Mouse (Mus musculus): ENCODE measurements around the gene Slc22a8. TPM values are rescaled to one million over a fixed set of nuclear protein-coding genes. Genes with fewer than 3 reads are reported as not detected.

Slc22a8 gene
- polyA plus RNA-seq, 1 experiment from 2014 or later = 0.06 TPM

- no peaks in the 10 kb centered on the region for H3K4me1 ChIP-seq (ENCODE audit: control insufficient read depth, insufficient read depth, low read length)
- H3K4me3 ChIP-seq (ENCODE audit: low read depth, low read length) = no peak overlapping the region
- no peak for ATAC-seq (replicated peaks; ENCODE audit: insufficient number of reproducible peaks, low FRiP score, low TSS enrichment, low read depth)
- H3K4me2 ChIP-seq (ENCODE audit: low read depth, low read length) = no peak overlapping the region
- H3K9me3 ChIP-seq (replicated peaks; ENCODE audit: control insufficient read depth, low read length) = no peaks in the 10 kb centered on the region
- no peaks in the 10 kb centered on the region for H3K27me3 ChIP-seq (ENCODE audit: control insufficient read depth, insufficient read depth, low read length)
- H3K36me3 ChIP-seq (replicated peaks; ENCODE audit: control insufficient read depth, insufficient read depth, low read depth, low read length) = no peaks in the 10 kb centered on the region
- no peak overlapping the region for H3K27ac ChIP-seq (replicated peaks; ENCODE audit: low read depth, low read length)
- no peak for DNase-seq (ENCODE audit: low spot score)
- WGBS = 74% methylated on average over 4 of the region's 4 CpGs
- H3K9ac ChIP-seq (replicated peaks; ENCODE audit: low read length) = no peak overlapping the region
Measured at GRCm38 (mm10) chr19:8656341-8656740, 65.3 kb downstream of the Slc22a8 start.

Other genes starting within 250 kb of the Slc22a8 start
- gene Slc22a30, start 186.1 kb upstream of the Slc22a8 start, polyA plus RNA-seq (2014; fragmentation: Nextera tagmentation; extraction: Ambion mirVana) = not detected in 2 replicates
- gene Slc22a6, start 26.8 kb downstream of the Slc22a8 start, polyA plus RNA-seq (2014; fragmentation: Nextera tagmentation; extraction: Ambion mirVana) = 0.10 and 0.29 TPM in 2 replicates
- 0.06 and 0.08 TPM in 2 replicates for gene Chrm1, start 72.5 kb downstream of the Slc22a8 start, polyA plus RNA-seq (2014; fragmentation: Nextera tagmentation; extraction: Ambion mirVana)
- gene Slc3a2, start 132.1 kb downstream of the Slc22a8 start, polyA plus RNA-seq (2014; fragmentation: Nextera tagmentation; extraction: Ambion mirVana) = 120 and 125 TPM in 2 replicates
- 91.0 and 92.3 TPM in 2 replicates for gene Wdr74, start 144.6 kb downstream of the Slc22a8 start, polyA plus RNA-seq (2014; fragmentation: Nextera tagmentation; extraction: Ambion mirVana)
- 1.1 and 1.8 TPM in 2 replicates for gene 1700092M07Rik, start 149.5 kb downstream of the Slc22a8 start, polyA plus RNA-seq (2014; fragmentation: Nextera tagmentation; extraction: Ambion mirVana)
- gene Stx5a, start 150.2 kb downstream of the Slc22a8 start, polyA plus RNA-seq (2014; fragmentation: Nextera tagmentation; extraction: Ambion mirVana) = 107 and 110 TPM in 2 replicates
- gene Nxf1, start 165.8 kb downstream of the Slc22a8 start, polyA plus RNA-seq (2014; fragmentation: Nextera tagmentation; extraction: Ambion mirVana) = 230 and 238 TPM in 2 replicates
- 191 and 197 TPM in 2 replicates for gene Tmem223, start 179.7 kb downstream of the Slc22a8 start, polyA plus RNA-seq (2014; fragmentation: Nextera tagmentation; extraction: Ambion mirVana)
- 44.8 and 51.2 TPM in 2 replicates for gene Tmem179b, start 183.2 kb downstream of the Slc22a8 start, polyA plus RNA-seq (2014; fragmentation: Nextera tagmentation; extraction: Ambion mirVana)
- gene Taf6l, start 195.2 kb downstream of the Slc22a8 start, polyA plus RNA-seq (2014; fragmentation: Nextera tagmentation; extraction: Ambion mirVana) = 19.0 and 19.9 TPM in 2 replicates
- 199 and 202 TPM in 2 replicates for gene Polr2g, start 207.3 kb downstream of the Slc22a8 start, polyA plus RNA-seq (2014; fragmentation: Nextera tagmentation; extraction: Ambion mirVana)
- 6.0 and 8.0 TPM in 2 replicates for gene Zbtb3, start 211.3 kb downstream of the Slc22a8 start, polyA plus RNA-seq (2014; fragmentation: Nextera tagmentation; extraction: Ambion mirVana)
- 63.0 and 68.7 TPM in 2 replicates for gene Ttc9c, start 228.1 kb downstream of the Slc22a8 start, polyA plus RNA-seq (2014; fragmentation: Nextera tagmentation; extraction: Ambion mirVana)
- 6.7 and 6.8 TPM in 2 replicates for gene Hnrnpul2, start 228.8 kb downstream of the Slc22a8 start, polyA plus RNA-seq (2014; fragmentation: Nextera tagmentation; extraction: Ambion mirVana)
- not detected in 2 replicates for gene AC129217.1, start 238.5 kb downstream of the Slc22a8 start, polyA plus RNA-seq (2014; fragmentation: Nextera tagmentation; extraction: Ambion mirVana)
- 29.9 and 39.1 TPM in 2 replicates for gene Bscl2, start 246.2 kb downstream of the Slc22a8 start, polyA plus RNA-seq (2014; fragmentation: Nextera tagmentation; extraction: Ambion mirVana)
- 39.8 and 44.8 TPM in 2 replicates for gene Gng3, start 247.9 kb downstream of the Slc22a8 start, polyA plus RNA-seq (2014; fragmentation: Nextera tagmentation; extraction: Ambion mirVana)

Data from embryonic facial prominence, embryonic 11.5 days (tissue).